Mouse (Mus musculus) liver, embryonic 12.5 days (tissue): ENCODE data around the gene Mbnl1. TPM values are rescaled to one million over a fixed set of nuclear protein-coding genes. Genes with fewer than 3 reads are reported as not detected.
A peak's percentile ranks its signal among the peaks of the same experiment; 100 is the strongest.

Source experiments
- ATAC-seq: fragments of 200-750 bp; cut with Nextera tagmentation; 2 replicates; pipeline ENCODE4 v1.8.0; 2017; ENCODE audit warnings: moderate number of reproducible peaks, mild to moderate bottlenecking, moderate library complexity
- H3K27ac ChIP-seq: fragments of 300-500 bp; sonication (generic); 2 replicates; pipeline ENCODE4 v1.5.1; 2016; ENCODE audit warnings: mild to moderate bottlenecking
- H3K27me3 ChIP-seq: fragments of 300-500 bp; sonication (generic); replicated peaks from 2 replicates; pipeline ENCODE4 v1.6.1; 2016; ENCODE audit warnings: mild to moderate bottlenecking, moderate library complexity
- H3K36me3 ChIP-seq: fragments of 300-500 bp; sonication (generic); 2 replicates; pipeline ENCODE4 v1.6.1; 2016; ENCODE audit warnings: mild to moderate bottlenecking, moderate library complexity
- H3K4me1 ChIP-seq: fragments of 300-500 bp; sonication (generic); 2 replicates; pipeline ENCODE4 v1.6.1; 2016
- H3K4me2 ChIP-seq: fragments of 300-500 bp; sonication (generic); 2 replicates; pipeline ENCODE4 v1.6.1; 2016; ENCODE audit warnings: mild to moderate bottlenecking, moderate library complexity
- H3K4me3 ChIP-seq: fragments of 300-500 bp; sonication (generic); 2 replicates; pipeline ENCODE4 v1.5.1; 2016; ENCODE audit warnings: mild to moderate bottlenecking, moderate library complexity
- H3K9ac ChIP-seq: fragments of 300-500 bp; sonication (generic); 2 replicates; pipeline ENCODE4 v1.6.1; 2016; ENCODE audit warnings: mild to moderate bottlenecking, moderate library complexity
- H3K9me3 ChIP-seq: fragments of 300-500 bp; sonication (generic); replicated peaks from 2 replicates; pipeline ENCODE4 v1.6.1; 2016; ENCODE audit warnings: mild to moderate bottlenecking, moderate library complexity
- WGBS: fragments of 180-500 bp; shearing (Covaris S2); methylation state at CpG from one replicate; pipeline ENCODE4 v1.1.7; 2016; ENCODE audit not compliant: insufficient replicate concordance; 5-methylcytosine and 5-hydroxymethylcytosine counted together
- polyA plus RNA-seq: library from polyadenylated mRNA; unstranded; fragments of >200 nt; fragmentation: Nextera tagmentation; extraction: Ambion mirVana; gene quantifications from 2 replicates; pipeline ENCODE4 v1.2.1, GENCODE M21; 2016

The Mbnl1 gene
- polyA plus RNA-seq, 1 experiment from 2014 or later = 171 TPM

DNA sequence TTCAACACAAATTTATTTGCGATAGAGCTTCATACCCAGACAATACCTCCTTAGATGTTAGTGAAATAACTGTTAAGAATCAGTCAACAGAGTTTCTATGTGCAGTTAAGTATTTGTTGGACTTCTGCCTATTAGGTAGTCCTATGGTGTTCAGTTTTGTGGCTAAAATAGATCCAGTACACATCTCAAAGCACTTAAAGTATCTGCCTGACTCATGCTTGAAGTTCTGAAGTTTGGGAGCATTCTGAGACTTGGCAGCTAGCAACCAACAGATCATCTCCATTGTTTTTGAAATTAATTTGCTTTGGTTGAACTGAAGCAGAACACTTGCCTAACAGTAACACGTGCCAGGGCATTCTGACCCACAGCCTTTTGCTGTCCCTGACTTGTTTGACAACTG lies 59.2 kb downstream of the Mbnl1 start:
- Histone ChIP-seq H3K4me1 (peaks cover 63% of the 10 kb centered on the region), H3K36me3 (peaks cover 31% of the 10 kb centered on the region), H3K4me2 (no peak overlapping the region), H3K27me3 (no peaks in the 10 kb centered on the region), H3K27ac (no peak overlapping the region; the same call in 1 of the 2 replicates), H3K9ac (no peak overlapping the region), H3K9me3 (no peaks in the 10 kb centered on the region), H3K4me3 (no peak overlapping the region)
- WGBS = 86% methylated on average over 2 of the region's 2 CpGs
- no peak for ATAC-seq

GRCm38 (mm10) chr3:60535224-60535623 lies 62.6 kb downstream of the Mbnl1 start:
- Histone ChIP-seq H3K27me3 (no peaks in the 10 kb centered on the region), H3K27ac (no peak overlapping the region), H3K4me1 (peaks cover 51% of the 10 kb centered on the region), H3K9ac (no peak overlapping the region), H3K9me3 (no peaks in the 10 kb centered on the region), H3K4me2 (no peak overlapping the region), H3K36me3 (peaks cover 12% of the 10 kb centered on the region; the same call in 1 of the 2 replicates), H3K4me3 (no peak overlapping the region)
- no peak for ATAC-seq
- 42% methylated on average over 3 of the region's 3 CpGs for WGBS

- ATAC-seq = no peak
- WGBS = 50% methylated on average over 2 of the region's 2 CpGs
- H3K4me3 ChIP-seq = no peak overlapping the region
- H3K36me3 ChIP-seq = no peaks in the 10 kb centered on the region; the same call in 1 of the 2 replicates
- H3K27ac ChIP-seq = no peak overlapping the region
- peaks cover 36% of the 10 kb centered on the region for H3K4me1 ChIP-seq
- no peak overlapping the region for H3K9ac ChIP-seq
- H3K9me3 ChIP-seq = no peaks in the 10 kb centered on the region
- no peaks in the 10 kb centered on the region for H3K27me3 ChIP-seq
- no peak overlapping the region for H3K4me2 ChIP-seq
These were observed 64.4 kb downstream of the Mbnl1 start for GRCm38 (mm10) chr3:60537063-60537462.

- Histone ChIP-seq H3K4me1 (peaks cover 43% of the 10 kb centered on the region), H3K4me2 (no peak overlapping the region), H3K36me3 (no peaks in the 10 kb centered on the region; the same call in 1 of the 2 replicates), H3K4me3 (no peak overlapping the region), H3K27ac (no peak overlapping the region), H3K27me3 (no peaks in the 10 kb centered on the region), H3K9ac (no peak overlapping the region), H3K9me3 (no peaks in the 10 kb centered on the region)
- no peak for ATAC-seq
- 52% methylated on average over 3 of the region's 3 CpGs for WGBS
These were observed 65.8 kb downstream of the Mbnl1 start for GRCm38 (mm10) chr3:60538214-60538971.

DNA sequence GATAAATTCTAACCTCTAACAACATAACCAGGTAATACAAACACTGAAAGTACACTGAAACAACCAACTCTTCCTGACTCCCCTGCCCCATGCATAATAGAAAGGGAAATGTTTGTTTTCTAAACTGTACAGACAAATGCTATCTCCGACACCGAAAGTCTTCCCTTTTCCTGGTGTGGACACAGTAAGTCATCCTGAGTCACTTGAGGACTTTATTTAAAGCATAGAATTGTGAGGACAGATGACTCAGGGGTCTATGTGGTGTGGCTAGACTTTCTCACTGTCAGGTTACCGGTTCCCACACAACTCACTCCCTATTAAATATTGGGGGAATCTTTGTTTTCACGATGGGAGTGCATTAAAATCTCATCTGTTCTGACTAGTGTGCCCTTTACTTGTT lies 68.5 kb downstream of the Mbnl1 start:
- ATAC-seq = no peak
- peaks cover 49% of the 10 kb centered on the region for H3K4me1 ChIP-seq
- H3K4me2 ChIP-seq = no peak overlapping the region
- H3K9me3 ChIP-seq = no peaks in the 10 kb centered on the region
- no peak overlapping the region for H3K27ac ChIP-seq
- no peaks in the 10 kb centered on the region for H3K27me3 ChIP-seq
- WGBS = 82% methylated on average over 4 of the region's 4 CpGs
- H3K36me3 ChIP-seq = no peaks in the 10 kb centered on the region; the same call in 1 of the 2 replicates
- H3K9ac ChIP-seq = no peak overlapping the region
- no peak overlapping the region for H3K4me3 ChIP-seq

- H3K36me3 ChIP-seq = peaks cover 22% of the 10 kb centered on the region
- no peaks in the 10 kb centered on the region for H3K27me3 ChIP-seq
- H3K9ac ChIP-seq = peak overlapping the region; percentile 51
- H3K4me1 ChIP-seq = peaks cover 61% of the 10 kb centered on the region
- ATAC-seq = peak; percentile 100
- H3K4me3 ChIP-seq = peak overlapping the region; percentile 21; the same call in 1 of the 2 replicates
- H3K9me3 ChIP-seq = no peaks in the 10 kb centered on the region
- H3K4me2 ChIP-seq = peak overlapping the region; percentile 63
- peak overlapping the region; percentile 88 for H3K27ac ChIP-seq
- WGBS = 9% methylated on average over 9 of the region's 9 CpGs
These were observed 73.6 kb downstream of the Mbnl1 start for GRCm38 (mm10) chr3:60546196-60546595.

DNA sequence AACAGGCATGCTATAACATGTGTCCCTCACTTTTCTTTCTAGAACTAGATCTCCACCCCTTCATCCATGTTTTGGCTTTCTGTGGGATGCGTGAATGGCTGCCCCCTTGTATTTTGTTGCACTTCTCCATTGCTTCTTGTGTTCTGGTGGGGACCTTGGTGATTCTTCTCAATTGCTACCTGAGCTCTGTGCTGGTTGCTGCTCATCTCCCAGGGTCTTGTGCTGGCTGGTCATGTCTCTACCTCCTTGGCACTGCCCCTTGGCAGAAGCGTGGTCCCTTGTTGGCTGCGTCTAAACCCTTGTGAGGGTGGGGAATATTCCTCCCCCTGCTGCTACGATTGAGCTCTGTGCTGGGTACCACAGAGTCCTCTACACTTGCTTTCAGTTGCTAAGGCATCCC lies 74.3 kb downstream of the Mbnl1 start:
- H3K4me1 ChIP-seq = peaks cover 64% of the 10 kb centered on the region
- no peaks in the 10 kb centered on the region for H3K9me3 ChIP-seq
- no peak overlapping the region for H3K4me3 ChIP-seq
- H3K27me3 ChIP-seq = no peaks in the 10 kb centered on the region
- peak overlapping the region; percentile 88 for H3K27ac ChIP-seq
- peak overlapping the region; percentile 63 for H3K4me2 ChIP-seq
- H3K9ac ChIP-seq = peak overlapping the region; percentile 27
- H3K36me3 ChIP-seq = peaks cover 25% of the 10 kb centered on the region
- ATAC-seq = no peak
- WGBS = 91% methylated on average over 4 of the region's 4 CpGs

GRCm38 (mm10) chr3:60550492-60550891 lies 77.9 kb downstream of the Mbnl1 start:
- Histone ChIP-seq H3K4me1 (peaks cover 42% of the 10 kb centered on the region), H3K27ac (no peak overlapping the region), H3K4me3 (no peak overlapping the region), H3K36me3 (peaks cover 25% of the 10 kb centered on the region), H3K9me3 (no peaks in the 10 kb centered on the region), H3K4me2 (no peak overlapping the region), H3K9ac (no peak overlapping the region), H3K27me3 (no peaks in the 10 kb centered on the region)
- ATAC-seq = no peak
- WGBS = 78% methylated on average over 5 of the region's 5 CpGs

DNA sequence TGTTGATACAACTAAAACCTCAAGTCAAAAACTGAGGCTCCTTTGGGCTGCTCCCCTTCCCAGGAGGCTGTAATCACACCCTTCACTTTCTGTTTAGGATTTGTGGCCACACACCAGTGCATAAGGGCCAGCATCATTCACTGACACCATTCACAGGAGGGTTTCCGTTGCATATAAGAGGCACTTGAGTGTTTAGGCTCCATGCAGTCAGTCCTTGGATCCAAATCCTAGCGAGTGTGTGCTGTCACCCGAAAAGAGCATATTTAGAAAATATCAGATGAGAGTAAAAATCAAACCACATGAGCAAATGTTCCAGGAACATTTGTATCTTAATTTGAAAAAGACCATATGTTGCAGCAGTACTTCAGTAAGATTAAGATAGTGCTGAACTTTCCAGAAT lies 79.0 kb downstream of the Mbnl1 start:
- H3K9ac ChIP-seq = no peak overlapping the region
- no peak overlapping the region for H3K4me3 ChIP-seq
- H3K4me2 ChIP-seq = no peak overlapping the region
- H3K27ac ChIP-seq = no peak overlapping the region
- H3K4me1 ChIP-seq = peaks cover 37% of the 10 kb centered on the region
- H3K9me3 ChIP-seq = no peaks in the 10 kb centered on the region
- no peak for ATAC-seq
- peaks cover 28% of the 10 kb centered on the region for H3K36me3 ChIP-seq
- H3K27me3 ChIP-seq = no peaks in the 10 kb centered on the region
- WGBS = 79% methylated on average over 3 of the region's 3 CpGs

- H3K9me3 ChIP-seq = no peaks in the 10 kb centered on the region
- no peak overlapping the region for H3K4me3 ChIP-seq
- H3K27ac ChIP-seq = no peak overlapping the region
- H3K4me2 ChIP-seq = no peak overlapping the region
- ATAC-seq = no peak
- H3K9ac ChIP-seq = no peak overlapping the region
- H3K27me3 ChIP-seq = no peaks in the 10 kb centered on the region
- 40% methylated on average over 3 of the region's 3 CpGs for WGBS
- peaks cover 31% of the 10 kb centered on the region for H3K4me1 ChIP-seq
- H3K36me3 ChIP-seq = peaks cover 23% of the 10 kb centered on the region
These were observed 80.4 kb downstream of the Mbnl1 start for GRCm38 (mm10) chr3:60553011-60553410.

DNA sequence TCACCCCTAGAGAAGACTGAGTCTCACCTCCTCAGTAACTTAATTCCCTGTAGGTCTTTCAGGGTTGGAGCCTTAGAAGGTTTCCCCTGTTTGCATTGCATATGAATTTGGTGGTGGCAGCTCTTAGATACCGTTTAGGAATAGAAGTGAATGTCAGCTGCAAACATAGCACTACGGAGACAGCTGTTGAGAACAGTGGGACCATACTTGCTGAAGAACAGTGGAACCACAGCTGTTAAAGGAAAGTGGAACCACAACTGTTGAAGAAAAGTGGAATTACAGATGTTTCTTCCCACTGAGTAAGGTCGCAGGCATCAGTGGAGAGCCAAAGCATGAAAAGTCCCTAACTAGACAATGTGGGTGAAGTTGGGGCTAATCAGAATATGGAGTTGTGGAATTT lies 84.0 kb downstream of the Mbnl1 start:
- WGBS = 66% methylated on average over 3 of the region's 3 CpGs
- Histone ChIP-seq H3K36me3 (peaks cover 18% of the 10 kb centered on the region), H3K9ac (no peak overlapping the region), H3K4me2 (no peak overlapping the region), H3K27me3 (no peaks in the 10 kb centered on the region), H3K4me1 (peaks cover 37% of the 10 kb centered on the region), H3K27ac (peak overlapping the region; percentile 45; the same call in 1 of the 2 replicates), H3K9me3 (no peaks in the 10 kb centered on the region), H3K4me3 (no peak overlapping the region)
- no peak for ATAC-seq

GRCm38 (mm10) chr3:60558252-60558862 lies 85.7 kb downstream of the Mbnl1 start:
- Histone ChIP-seq H3K27ac (no peak overlapping the region), H3K9me3 (no peaks in the 10 kb centered on the region), H3K4me2 (no peak overlapping the region), H3K36me3 (peaks cover 16% of the 10 kb centered on the region), H3K4me1 (peaks cover 52% of the 10 kb centered on the region), H3K9ac (no peak overlapping the region), H3K4me3 (no peak overlapping the region), H3K27me3 (no peaks in the 10 kb centered on the region)
- ATAC-seq = no peak
- WGBS = 81% methylated on average over 7 of the region's 7 CpGs
